Mouse (Mus musculus): Measurements from ENCODE around the gene Akr1e1.

DNA sequence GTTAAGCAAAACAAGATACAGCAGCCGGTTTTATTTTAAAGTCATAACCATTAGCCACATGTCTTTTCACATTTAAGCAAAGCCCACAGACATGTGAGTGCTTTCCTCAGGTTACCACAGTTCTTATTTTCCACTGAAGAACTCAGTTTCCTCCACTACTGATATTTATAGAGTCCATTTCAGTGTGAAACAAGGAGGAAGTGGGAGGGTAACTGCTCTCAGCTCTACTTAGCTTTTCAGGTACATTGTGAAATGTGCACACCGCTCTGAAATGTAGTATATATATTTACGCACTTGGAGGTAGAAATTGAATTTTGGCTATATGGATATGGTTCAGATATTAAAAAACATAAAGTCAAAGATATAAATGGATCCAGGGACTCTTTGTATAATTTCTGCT lies 36.3 kb upstream of the Akr1e1 start:
- TF ChIP-seq CTCF (IDR thresholded peaks at IDR 0.05; ENCODE audit: low read depth) (no peak), EP300 (IDR thresholded peaks at IDR 0.05; ENCODE audit: low read depth) (no peak)
